Mouse (Mus musculus): ENCODE results near the gene Hpse.

Gene Hpse

GRCm38 (mm10) chr5:100663011-100663410 is 56.5 kb downstream of the Hpse start:
- H3K4me3 ChIP-seq (replicated peaks; ENCODE audit: low read length): no peak overlapping the region
- peaks cover 18% of the 10 kb centered on the region for H3K4me1 ChIP-seq (replicated peaks; ENCODE audit: low read depth, low read length)
- no peaks in the 10 kb centered on the region for H3K9me3 ChIP-seq (ENCODE audit: low read length)
- no peaks in the 10 kb centered on the region for H3K27me3 ChIP-seq (ENCODE audit: insufficient read depth, low read length)
- H3K36me3 ChIP-seq (ENCODE audit: insufficient read depth, low read length): peaks cover 78% of the 10 kb centered on the region
- no peak for TF ChIP-seq NANOG (IDR thresholded peaks at IDR 0.05; ENCODE audit: borderline replicate concordance, low read length)
- TF ChIP-seq CTCF (conservative IDR thresholded peaks at IDR 0.05; ENCODE audit: low read length): no peak
- TF ChIP-seq POU5F1 (IDR thresholded peaks at IDR 0.05; ENCODE audit: borderline replicate concordance, low read length): no peak

- no peaks in the 10 kb centered on the region for H3K27me3 ChIP-seq (ENCODE audit: insufficient read depth, low read length)
- TF ChIP-seq NANOG (IDR thresholded peaks at IDR 0.05; ENCODE audit: borderline replicate concordance, low read length): no peak
- no peak for TF ChIP-seq CTCF (conservative IDR thresholded peaks at IDR 0.05; ENCODE audit: low read length)
- TF ChIP-seq POU5F1 (IDR thresholded peaks at IDR 0.05; ENCODE audit: borderline replicate concordance, low read length): no peak
Measured at GRCm38 (mm10) chr5:100658460-100658859, 61.1 kb downstream of the Hpse start.

GRCm38 (mm10) chr5:100656352-100656751 is 63.2 kb downstream of the Hpse start:
- Histone ChIP-seq H3K36me3 (ENCODE audit: insufficient read depth, low read length) (peaks cover 68% of the 10 kb centered on the region), H3K4me1 (replicated peaks; ENCODE audit: low read depth, low read length) (peaks cover 27% of the 10 kb centered on the region), H3K9me3 (ENCODE audit: low read length) (no peaks in the 10 kb centered on the region), H3K4me3 (replicated peaks; ENCODE audit: low read length) (no peak overlapping the region), H3K27me3 (ENCODE audit: insufficient read depth, low read length) (no peaks in the 10 kb centered on the region)
- TF ChIP-seq POU5F1 (IDR thresholded peaks at IDR 0.05; ENCODE audit: borderline replicate concordance, low read length) (no peak), NANOG (IDR thresholded peaks at IDR 0.05; ENCODE audit: borderline replicate concordance, low read length) (no peak), CTCF (conservative IDR thresholded peaks at IDR 0.05; ENCODE audit: low read length) (no peak)

More at GRCm38 (mm10) chr5:100658460-100658859, 61.1 kb downstream of the Hpse start:
- Histone ChIP-seq H3K4me3 (replicated peaks; ENCODE audit: low read length) (no peak overlapping the region), H3K9me3 (ENCODE audit: low read length) (no peaks in the 10 kb centered on the region), H3K36me3 (ENCODE audit: insufficient read depth, low read length) (peaks cover 88% of the 10 kb centered on the region), H3K4me1 (replicated peaks; ENCODE audit: low read depth, low read length) (peaks cover 24% of the 10 kb centered on the region)

GRCm38 (mm10) chr5:100652327-100652726 is 67.2 kb downstream of the Hpse start:
- H3K36me3 ChIP-seq (ENCODE audit: insufficient read depth, low read length): peaks cover 34% of the 10 kb centered on the region
- peaks cover 14% of the 10 kb centered on the region; the same call in 1 of the 2 replicates for H3K27me3 ChIP-seq (ENCODE audit: insufficient read depth, low read length)
- no peaks in the 10 kb centered on the region for H3K9me3 ChIP-seq (ENCODE audit: low read length)
- H3K4me3 ChIP-seq (replicated peaks; ENCODE audit: low read length): no peak overlapping the region
- no peak for TF ChIP-seq CTCF (conservative IDR thresholded peaks at IDR 0.05; ENCODE audit: low read length)
- no peak for TF ChIP-seq POU5F1 (IDR thresholded peaks at IDR 0.05; ENCODE audit: borderline replicate concordance, low read length)
- TF ChIP-seq NANOG (IDR thresholded peaks at IDR 0.05; ENCODE audit: borderline replicate concordance, low read length): no peak
- peaks cover 16% of the 10 kb centered on the region for H3K4me1 ChIP-seq (replicated peaks; ENCODE audit: low read depth, low read length)

- no peaks in the 10 kb centered on the region for H3K9me3 ChIP-seq (ENCODE audit: low read length)
- peaks cover 27% of the 10 kb centered on the region for H3K36me3 ChIP-seq (ENCODE audit: insufficient read depth, low read length)
- peaks cover 13% of the 10 kb centered on the region for H3K4me1 ChIP-seq (replicated peaks; ENCODE audit: low read depth, low read length)
- H3K27me3 ChIP-seq (ENCODE audit: insufficient read depth, low read length): peaks cover 14% of the 10 kb centered on the region; the same call in 1 of the 2 replicates
- TF ChIP-seq POU5F1 (IDR thresholded peaks at IDR 0.05; ENCODE audit: borderline replicate concordance, low read length) (no peak), CTCF (conservative IDR thresholded peaks at IDR 0.05; ENCODE audit: low read length) (no peak), NANOG (IDR thresholded peaks at IDR 0.05; ENCODE audit: borderline replicate concordance, low read length) (no peak)
- no peak overlapping the region for H3K4me3 ChIP-seq (replicated peaks; ENCODE audit: low read length)
Measured at GRCm38 (mm10) chr5:100651486-100651885, 68.0 kb downstream of the Hpse start.

- peaks cover 13% of the 10 kb centered on the region for H3K4me1 ChIP-seq (replicated peaks; ENCODE audit: low read depth, low read length)
- TF ChIP-seq POU5F1 (IDR thresholded peaks at IDR 0.05; ENCODE audit: borderline replicate concordance, low read length) (no peak), CTCF (conservative IDR thresholded peaks at IDR 0.05; ENCODE audit: low read length) (no peak), NANOG (IDR thresholded peaks at IDR 0.05; ENCODE audit: borderline replicate concordance, low read length) (no peak)
- H3K27me3 ChIP-seq (ENCODE audit: insufficient read depth, low read length): peaks cover 14% of the 10 kb centered on the region; the same call in 1 of the 2 replicates
Measured at GRCm38 (mm10) chr5:100650969-100651368, 68.5 kb downstream of the Hpse start.

GRCm38 (mm10) chr5:100648546-100648945 is 71.0 kb downstream of the Hpse start:
- Histone ChIP-seq H3K27me3 (ENCODE audit: insufficient read depth, low read length) (peaks cover 14% of the 10 kb centered on the region; the same call in 1 of the 2 replicates), H3K9me3 (ENCODE audit: low read length) (no peaks in the 10 kb centered on the region), H3K4me3 (replicated peaks; ENCODE audit: low read length) (no peak overlapping the region), H3K36me3 (ENCODE audit: insufficient read depth, low read length) (no peaks in the 10 kb centered on the region), H3K4me1 (replicated peaks; ENCODE audit: low read depth, low read length) (peaks cover 13% of the 10 kb centered on the region)
- TF ChIP-seq NANOG (IDR thresholded peaks at IDR 0.05; ENCODE audit: borderline replicate concordance, low read length) (no peak), POU5F1 (IDR thresholded peaks at IDR 0.05; ENCODE audit: borderline replicate concordance, low read length) (no peak), CTCF (conservative IDR thresholded peaks at IDR 0.05; ENCODE audit: low read length) (no peak)

More at GRCm38 (mm10) chr5:100650969-100651368, 68.5 kb downstream of the Hpse start:
- peaks cover 22% of the 10 kb centered on the region for H3K36me3 ChIP-seq (ENCODE audit: insufficient read depth, low read length)
- H3K4me3 ChIP-seq (replicated peaks; ENCODE audit: low read length): no peak overlapping the region
- H3K9me3 ChIP-seq (ENCODE audit: low read length): no peaks in the 10 kb centered on the region

GRCm38 (mm10) chr5:100648046-100648445 is 71.5 kb downstream of the Hpse start:
- Histone ChIP-seq H3K4me1 (replicated peaks; ENCODE audit: low read depth, low read length) (peaks cover 13% of the 10 kb centered on the region), H3K27me3 (ENCODE audit: insufficient read depth, low read length) (peaks cover 14% of the 10 kb centered on the region; the same call in 1 of the 2 replicates), H3K4me3 (replicated peaks; ENCODE audit: low read length) (no peak overlapping the region), H3K36me3 (ENCODE audit: insufficient read depth, low read length) (no peaks in the 10 kb centered on the region), H3K9me3 (ENCODE audit: low read length) (no peaks in the 10 kb centered on the region)
- TF ChIP-seq CTCF (conservative IDR thresholded peaks at IDR 0.05; ENCODE audit: low read length) (no peak), NANOG (IDR thresholded peaks at IDR 0.05; ENCODE audit: borderline replicate concordance, low read length) (no peak), POU5F1 (IDR thresholded peaks at IDR 0.05; ENCODE audit: borderline replicate concordance, low read length) (no peak)

GRCm38 (mm10) chr5:100646558-100646957 is 73.0 kb downstream of the Hpse start:
- H3K36me3 ChIP-seq (ENCODE audit: insufficient read depth, low read length): no peaks in the 10 kb centered on the region
- H3K9me3 ChIP-seq (ENCODE audit: low read length): no peaks in the 10 kb centered on the region
- TF ChIP-seq POU5F1 (IDR thresholded peaks at IDR 0.05; ENCODE audit: borderline replicate concordance, low read length) (no peak), CTCF (conservative IDR thresholded peaks at IDR 0.05; ENCODE audit: low read length) (no peak), NANOG (IDR thresholded peaks at IDR 0.05; ENCODE audit: borderline replicate concordance, low read length) (no peak)
- peaks cover 16% of the 10 kb centered on the region; the same call in 1 of the 2 replicates for H3K27me3 ChIP-seq (ENCODE audit: insufficient read depth, low read length)
- peaks cover 10% of the 10 kb centered on the region for H3K4me1 ChIP-seq (replicated peaks; ENCODE audit: low read depth, low read length)
- H3K4me3 ChIP-seq (replicated peaks; ENCODE audit: low read length): no peak overlapping the region

All from E14TG2a.4 (cell line).